17 mouse cellular contexts compared by ENCODE assay signal in the genomic region with DNA sequence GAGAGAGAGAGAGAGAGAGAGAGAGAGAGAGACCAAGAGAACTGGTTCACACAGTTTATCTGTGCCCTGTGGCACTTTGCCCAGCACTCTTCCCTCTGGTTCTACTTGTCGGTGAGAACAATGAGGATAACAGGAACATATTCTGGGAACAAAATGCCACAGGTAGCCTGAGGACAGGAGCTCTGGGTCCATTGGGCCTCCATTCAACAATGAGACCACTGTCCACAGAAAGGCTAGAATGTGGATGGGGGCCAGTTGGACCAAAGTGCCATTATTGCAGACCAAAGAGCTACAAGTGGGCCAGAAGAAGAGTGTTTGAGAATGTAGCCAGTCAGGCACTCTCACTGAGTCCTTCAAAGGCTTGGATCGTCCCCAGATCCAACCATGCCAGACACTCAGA.
A peak's percentile ranks its signal among the peaks of the same experiment; 100 is the strongest.
DNase-seq lines count a peak whose midpoint lies in the region.
"Had no signal": no experiment of that assay in that cellular context is flagged by ENCODE, and none has a peak within 500 bp of the region (broad histone marks: within the 10 kb centered on the region; RNA-seq: fewer than 3 reads in every experiment).

No protein-coding gene starts in this region.

- H3K36me3 ChIP-seq in heart, embryonic 10.5 days, result no peaks in the 10 kb centered on the region
- H3K36me3 ChIP-seq: embryonic facial prominence, embryonic 10.5 days; hindbrain, embryonic 12.5 days; limb, embryonic 13.5 days; liver, embryonic 15.5 days had no signal

- no peak overlapping the region for H3K4me3 ChIP-seq in heart, embryonic 10.5 days
- H3K4me3 ChIP-seq: embryonic facial prominence, embryonic 10.5 days; forebrain, embryonic 13.5 days; hindbrain, embryonic 12.5 days; limb, embryonic 13.5 days; liver, embryonic 15.5 days had no signal

- no peaks in the 10 kb centered on the region for H3K4me1 ChIP-seq in heart, embryonic 10.5 days
- H3K4me1 ChIP-seq: embryonic facial prominence, embryonic 10.5 days; forebrain, embryonic 13.5 days; hindbrain, embryonic 12.5 days; limb, embryonic 13.5 days; liver, embryonic 15.5 days had no signal

- no peaks in the 10 kb centered on the region for H3K9me3 ChIP-seq in heart, embryonic 10.5 days
- H3K9me3 ChIP-seq: embryonic facial prominence, embryonic 10.5 days; forebrain, embryonic 13.5 days; hindbrain, embryonic 12.5 days; limb, embryonic 13.5 days; liver, embryonic 15.5 days had no signal

- H3K27ac ChIP-seq in heart, embryonic 10.5 days, result no peak overlapping the region
- H3K27ac ChIP-seq: embryonic facial prominence, embryonic 10.5 days; forebrain, embryonic 13.5 days; hindbrain, embryonic 12.5 days; limb, embryonic 13.5 days; liver, embryonic 15.5 days had no signal

- peak; percentile 44 to 54 for DNase-seq in heart, adult 18-20 months
- DNase-seq in heart, embryonic 10.5 days (ENCODE audit: low spot score), result no peak
- peak; percentile 7 for DNase-seq in lung, postnatal 14 days
- no peak for DNase-seq in lung, postnatal 4 days
- DNase-seq in heart, adult 9 months (ENCODE audit: low spot score in 2 of 2), result peak; percentile 15 to 17
- peak; percentile 61 for DNase-seq in heart, postnatal 4 days
- no peak for DNase-seq in urinary bladder, postnatal 4 days (ENCODE audit: low spot score in 2 of 2)
- no peak for DNase-seq in spleen, postnatal 14 days (ENCODE audit: low spot score in 2 of 2)
- DNase-seq: kidney, adult 9 months; kidney, postnatal 36 days; layer of hippocampus, postnatal 36 days; thymus, postnatal 36 days had no signal

- WGBS in heart, embryonic 10.5 days, result 59% methylated on average over 2 of the region's 2 CpGs

- H3K27me3 ChIP-seq in heart, embryonic 10.5 days (ENCODE audit: insufficient read depth, poor library complexity, severe bottlenecking), result no peaks in the 10 kb centered on the region
- H3K27me3 ChIP-seq: forebrain, embryonic 13.5 days; hindbrain, embryonic 12.5 days; limb, embryonic 13.5 days; liver, embryonic 15.5 days had no signal

Comparison
In these comparisons a context has a peak if more than half of its experiments do, and no peak if none do; other contexts are left out.
1. DNase-seq: peak in heart, adult 18-20 months (2 of 2), lung, postnatal 14 days (single experiment), heart, adult 9 months (2 of 2) and heart, postnatal 4 days (single experiment); none in heart, embryonic 10.5 days (single experiment), lung, postnatal 4 days (0 of 2), urinary bladder, postnatal 4 days (0 of 2) and spleen, postnatal 14 days (0 of 2).